Mouse (Mus musculus) gastrocnemius, postnatal 36 days (tissue): ENCODE data around the gene Fyn. TPM values are rescaled to one million over a fixed set of nuclear protein-coding genes. Genes with fewer than 3 reads are reported as not detected.

Source experiments
- DNase-seq, 2 experiments: peaks; one replicate each; pipeline ENCODE4 v3.0.0; 2022
- intact Hi-C: fragments of 180-260 bp; cut with DNase I; formaldehyde crosslinking; loops from one replicate; pipeline ENCODE4 v1.15.1; 2025
- total RNA-seq, 2 experiments: library from RNA; stranded (reverse); gene quantifications; 2 replicates each; pipeline ENCODE4 v1.2.3; 2021

Gene Fyn
- total RNA-seq, 2 experiments from 2014 or later = 6.7 to 8.0 TPM

DNA sequence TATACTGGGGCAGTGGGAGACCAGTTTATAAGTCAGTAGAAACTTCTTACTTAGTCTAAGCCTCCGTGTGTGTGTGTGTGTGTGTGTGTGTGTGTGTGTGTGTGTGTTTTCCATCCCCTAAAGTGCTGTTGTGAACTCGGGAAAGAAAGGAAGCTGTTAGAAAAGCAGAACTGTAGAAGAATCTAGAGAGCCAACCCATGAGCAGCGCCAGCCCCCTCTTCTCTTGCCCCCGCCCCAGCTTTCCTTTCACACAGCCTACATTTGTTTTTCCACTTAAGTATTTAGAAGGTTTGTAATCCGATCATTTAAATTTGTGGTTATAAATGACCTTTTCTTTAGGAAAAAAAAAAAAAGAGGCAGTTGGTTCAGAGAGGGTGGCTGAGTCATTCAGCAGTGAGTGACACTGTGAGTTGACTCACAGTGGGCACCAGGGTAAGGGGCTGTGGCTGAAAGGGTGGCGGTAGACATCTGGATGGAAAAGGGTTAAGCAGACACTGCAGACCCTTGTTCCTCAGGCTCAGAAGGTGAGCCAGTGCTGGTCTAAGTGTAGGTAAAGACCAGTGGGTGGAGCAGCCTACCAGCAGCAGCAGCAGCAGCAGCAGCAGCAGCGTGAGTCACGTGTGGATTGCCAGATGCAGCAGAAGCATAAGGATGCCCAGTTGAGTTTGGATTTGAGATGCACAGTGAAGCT, 66.2 kb downstream of the Fyn start:
- no peak for DNase-seq
- intact Hi-C loops = no loop called here

- intact Hi-C loops = no loop called here
- DNase-seq = no peak
Measured at GRCm38 (mm10) chr10:39438905-39439304, 70.2 kb downstream of the Fyn start.

- intact Hi-C loops = loop anchor here (5.0 kb wide), 1 partner anchor 198 kb away; no protein-coding TSS in a partner anchor
- no peak for DNase-seq
Measured at GRCm38 (mm10) chr10:39440506-39440905, 71.9 kb downstream of the Fyn start.

- DNase-seq = no peak
- intact Hi-C loops = loop anchor here (5.0 kb wide), 1 partner anchor 199 kb away; no protein-coding TSS in a partner anchor
Measured at GRCm38 (mm10) chr10:39441636-39442035, 73.0 kb downstream of the Fyn start.

GRCm38 (mm10) chr10:39443122-39443521, 74.5 kb downstream of the Fyn start:
- DNase-seq = no peak
- intact Hi-C loops = loop anchor here (5.0 kb wide), 1 partner anchor 201 kb away; no protein-coding TSS in a partner anchor

GRCm38 (mm10) chr10:39443947-39444346, 75.3 kb downstream of the Fyn start:
- intact Hi-C loops = loop anchor here (5.0 kb wide), 1 partner anchor 202 kb away; no protein-coding TSS in a partner anchor
- no peak for DNase-seq

- intact Hi-C loops = no loop called here
- no peak for DNase-seq
Measured at GRCm38 (mm10) chr10:39445870-39446269, 77.2 kb downstream of the Fyn start.

DNA sequence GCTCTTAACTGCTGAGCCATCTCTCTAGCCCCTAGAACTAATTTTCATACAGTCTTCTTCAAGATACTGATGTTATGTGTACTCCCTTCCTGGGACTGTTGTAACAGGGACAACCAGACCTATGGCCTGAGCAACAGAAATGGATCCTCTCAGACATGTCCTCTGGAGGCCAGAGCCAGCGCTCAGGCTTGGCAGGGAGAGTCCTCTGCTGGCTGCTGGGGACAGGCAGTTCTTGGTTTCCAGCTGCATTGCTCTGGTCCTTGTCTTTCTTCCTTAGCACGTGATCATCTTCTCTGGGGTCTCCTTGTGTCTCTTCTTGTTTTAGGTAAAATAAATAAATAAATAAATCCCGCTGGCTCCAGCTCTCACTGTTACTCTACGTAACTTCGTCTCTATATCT, 78.1 kb downstream of the Fyn start:
- intact Hi-C loops = no loop called here

DNA sequence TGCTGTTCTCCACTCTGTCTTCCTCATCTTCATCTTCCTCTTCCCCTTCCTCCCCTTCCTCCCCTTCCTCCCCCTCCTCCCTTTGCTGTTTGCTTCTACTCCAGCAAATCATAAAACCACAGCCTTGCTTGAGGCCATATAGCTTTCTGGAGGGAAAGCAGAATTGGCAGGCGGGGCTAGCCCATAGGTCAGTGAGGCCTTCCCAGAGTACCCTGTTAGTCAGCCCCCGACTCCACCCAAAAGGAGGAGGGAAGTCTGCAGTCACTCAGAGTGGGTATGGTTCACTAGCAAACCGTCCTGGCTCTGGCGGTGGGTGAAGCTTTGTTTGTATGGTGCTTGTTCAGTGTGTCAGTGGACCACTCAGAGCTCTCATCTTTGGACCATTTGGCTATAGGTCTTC, 80.5 kb downstream of the Fyn start:
- DNase-seq = no peak

More for the DNA sequence above, 78.1 kb downstream of the Fyn start:
- DNase-seq = no peak

DNA sequence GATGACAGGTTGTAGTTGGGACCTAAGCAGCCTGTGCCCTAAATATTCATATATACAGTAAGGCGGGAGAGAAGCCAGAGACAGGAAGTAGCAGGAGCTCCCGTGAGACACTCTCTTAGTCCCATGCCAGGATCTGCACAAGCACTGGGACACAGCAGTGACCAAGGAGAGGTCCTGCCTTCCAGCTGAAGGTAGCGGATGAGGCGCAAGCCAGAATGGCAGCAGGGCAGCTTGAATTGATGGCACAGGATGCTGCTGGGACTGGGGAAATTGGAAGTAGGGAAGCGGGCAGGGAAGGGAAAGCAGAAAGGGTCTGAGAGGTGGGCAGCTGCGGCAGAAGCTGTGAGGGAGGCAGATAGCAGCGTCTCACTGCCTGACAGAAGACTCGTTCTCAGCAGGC, 81.7 kb downstream of the Fyn start:
- no peak for DNase-seq
- intact Hi-C loops = no loop called here

More for the DNA sequence above, 80.5 kb downstream of the Fyn start:
- intact Hi-C loops = no loop called here

DNA sequence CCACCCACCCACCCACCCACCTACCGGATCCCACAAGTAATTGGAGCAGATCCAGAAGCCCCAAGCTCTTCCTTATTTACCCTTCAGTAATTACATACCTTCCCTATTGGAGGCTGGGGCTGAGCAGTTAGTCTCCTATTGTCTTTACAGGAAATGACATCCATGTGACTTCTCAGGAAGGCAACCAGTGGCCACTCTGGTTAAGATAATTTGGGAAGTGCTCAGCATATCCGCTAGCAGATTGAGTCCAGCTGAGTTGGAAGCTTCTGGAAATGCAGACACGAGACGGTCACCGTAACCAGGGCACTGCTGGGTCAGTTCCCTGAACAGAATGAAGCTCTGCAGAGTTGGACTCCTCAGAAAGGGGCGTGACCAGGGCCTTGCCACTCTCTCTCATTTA, 82.4 kb downstream of the Fyn start:
- intact Hi-C loops = no loop called here
- no peak for DNase-seq

DNA sequence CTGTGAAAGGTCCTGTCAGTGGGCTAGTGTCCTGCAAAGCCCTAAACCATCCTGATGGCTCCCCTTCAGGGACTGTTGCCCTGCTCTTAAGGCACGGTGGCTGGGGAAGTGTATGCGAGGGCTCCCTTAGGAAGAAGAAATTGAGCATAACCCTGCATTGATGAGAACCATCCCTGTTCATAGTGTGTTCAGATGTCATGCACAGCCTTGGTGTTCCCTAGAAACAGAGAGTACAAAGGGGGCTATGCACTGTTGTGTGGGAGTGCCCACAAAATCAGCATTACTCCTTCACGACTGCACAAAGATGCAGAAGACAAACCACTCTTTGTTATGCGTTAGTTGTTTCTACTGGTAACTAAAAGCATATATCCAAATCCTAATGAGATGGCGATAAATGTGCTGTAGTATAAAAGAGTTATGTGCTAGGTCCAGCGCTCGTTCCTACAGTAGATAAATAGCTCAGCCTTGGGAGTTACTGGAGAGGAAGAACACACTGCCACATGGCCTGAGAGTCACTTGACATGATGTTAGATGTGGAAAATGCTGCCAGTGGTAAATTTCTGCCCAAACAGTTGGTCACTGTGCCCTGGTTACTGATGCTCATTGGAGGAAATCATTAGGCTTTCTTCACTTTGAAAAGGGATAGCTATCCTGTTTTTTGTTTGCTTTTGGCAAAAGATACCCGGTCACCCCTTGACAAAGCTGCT, 83.4 kb downstream of the Fyn start:
- intact Hi-C loops = no loop called here

GRCm38 (mm10) chr10:39455344-39455743, 86.7 kb downstream of the Fyn start:
- intact Hi-C loops = no loop called here

More for the DNA sequence above, 83.4 kb downstream of the Fyn start:
- DNase-seq = no peak

GRCm38 (mm10) chr10:39455857-39456620, 87.4 kb downstream of the Fyn start:
- no peak for DNase-seq
- intact Hi-C loops = no loop called here

More at GRCm38 (mm10) chr10:39455344-39455743, 86.7 kb downstream of the Fyn start:
- DNase-seq = no peak

DNA sequence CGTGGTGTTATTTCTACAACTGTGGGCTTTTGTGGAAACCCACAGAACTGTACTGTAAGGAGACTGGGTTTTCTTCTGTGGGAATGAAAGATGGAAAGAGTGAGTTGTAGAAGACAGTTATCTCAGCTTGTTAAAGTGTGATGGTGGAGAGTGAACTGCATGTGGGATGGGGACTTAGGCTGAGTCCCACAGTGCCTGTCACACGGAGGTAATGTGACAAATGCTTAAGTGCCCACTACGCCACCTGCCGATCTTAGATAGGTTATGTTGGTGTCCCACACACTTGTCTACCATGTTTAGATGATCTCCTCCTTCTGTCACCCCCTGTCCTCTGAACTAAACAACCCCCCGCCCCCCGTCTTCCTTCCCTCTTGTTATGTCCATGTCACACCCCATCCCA, 88.1 kb downstream of the Fyn start:
- intact Hi-C loops = no loop called here
- DNase-seq = no peak

DNA sequence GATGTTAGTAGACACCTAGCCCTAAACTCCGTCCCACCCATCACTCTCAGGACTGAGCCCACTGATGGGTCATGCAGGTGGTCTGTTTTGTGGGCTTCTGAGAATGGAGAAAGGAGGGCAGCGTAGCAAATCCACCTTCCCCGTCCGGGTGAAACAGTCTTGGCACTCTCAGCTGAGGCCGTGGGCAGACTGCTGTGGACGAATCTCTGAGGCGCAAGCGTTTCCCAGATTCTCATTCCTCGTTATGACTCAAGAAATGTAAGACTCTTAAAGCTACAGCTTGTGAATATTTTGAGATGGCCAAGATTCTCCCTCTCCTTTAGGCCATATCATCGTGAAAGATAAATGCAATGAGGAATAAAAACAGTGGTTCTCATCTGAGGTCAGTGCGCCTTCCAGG, 88.6 kb downstream of the Fyn start:
- intact Hi-C loops = no loop called here

GRCm38 (mm10) chr10:39458766-39459699, 90.4 kb downstream of the Fyn start:
- intact Hi-C loops = no loop called here
- DNase-seq = no peak

More for the DNA sequence above, 88.6 kb downstream of the Fyn start:
- DNase-seq = no peak

GRCm38 (mm10) chr10:39460621-39461020, 92.0 kb downstream of the Fyn start:
- intact Hi-C loops = loop anchor here (5.0 kb wide), 1 partner anchor 218 kb away; no protein-coding TSS in a partner anchor
- DNase-seq = no peak

DNA sequence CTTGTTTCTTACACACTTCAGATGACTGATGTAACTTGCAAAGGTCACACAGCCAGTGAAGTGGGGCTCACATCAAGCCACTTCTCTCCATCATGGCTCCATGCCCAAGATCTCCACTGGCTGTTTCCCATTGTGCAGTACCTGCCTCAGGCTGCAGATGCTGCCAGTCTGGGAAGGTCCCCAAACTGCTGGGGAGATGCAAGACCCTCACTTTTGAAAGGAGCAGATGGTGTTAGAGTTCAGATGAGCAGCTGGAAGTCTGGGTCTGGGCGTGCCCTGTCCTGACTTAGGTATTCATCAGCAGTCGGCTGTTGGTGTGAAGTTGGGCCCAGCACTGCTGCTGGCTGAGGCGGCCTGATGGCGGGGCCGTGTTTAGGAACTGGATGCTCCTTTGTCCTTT, 93.3 kb downstream of the Fyn start:
- no peak for DNase-seq
- intact Hi-C loops = loop anchor here (5.0 kb wide), 1 partner anchor 220 kb away; no protein-coding TSS in a partner anchor

DNA sequence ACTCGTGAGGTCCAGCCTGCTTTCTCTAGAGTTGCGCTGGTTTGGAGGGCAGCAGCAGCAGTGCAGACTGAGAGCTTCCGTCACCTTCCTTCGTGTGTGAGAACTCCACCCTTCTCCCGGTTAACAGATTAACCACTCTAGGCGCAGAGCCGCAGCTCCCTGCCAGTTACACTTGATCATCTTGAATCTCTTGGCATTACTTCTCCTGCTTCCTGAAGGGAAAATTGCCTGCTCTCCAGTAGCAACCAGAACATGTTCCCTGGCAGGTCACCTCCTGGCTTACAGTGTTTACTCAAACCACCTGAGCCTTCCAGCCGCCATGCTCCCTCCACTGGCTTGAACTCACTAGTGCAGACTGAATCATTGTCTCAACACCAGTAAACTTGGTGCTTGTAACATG, 94.1 kb downstream of the Fyn start:
- DNase-seq = no peak
- intact Hi-C loops = loop anchor here (5.0 kb wide), 1 partner anchor 220 kb away; no protein-coding TSS in a partner anchor
